ENCODE assay signal across 10 mouse cellular contexts in genomic region chr7:74457347-74457975, GRCm38 (mm10).
DNase-seq lines count a peak whose midpoint lies in the region; ATAC-seq and TF ChIP-seq lines count a peak whose summit lies in the region.
"Had no signal": no experiment of that assay in that cellular context is flagged by ENCODE, and none has a peak within 500 bp of the region (broad histone marks: within the 10 kb centered on the region; RNA-seq: fewer than 3 reads in every experiment).

No protein-coding gene starts in this region.

- no peak for ATAC-seq in forebrain, embryonic 15.5 days (replicated peaks)
- ATAC-seq: liver, postnatal 0 days had no signal

- H3K4me2 ChIP-seq in forebrain, embryonic 15.5 days (replicated peaks): no peak overlapping the region

- no peaks in the 10 kb centered on the region for H3K9me3 ChIP-seq in forebrain, embryonic 15.5 days

- DNase-seq in kidney, adult 2 months: peak; percentile 24
- DNase-seq in kidney, adult 8-10 months: no peak
- peak; percentile 69 for DNase-seq in cerebellum, adult 8-10 months
- peak; percentile 32 for DNase-seq in layer of hippocampus, adult 9-10 months (ENCODE audit: low spot score)
- peak; percentile 33 to 40 for DNase-seq in right cerebral cortex, postnatal 10 days (ENCODE audit: low spot score in 2 of 2)
- DNase-seq in kidney, postnatal 25 days: no peak
- no peak for DNase-seq in spleen, postnatal 4 days (ENCODE audit: low spot score in 2 of 2)
- DNase-seq: liver, postnatal 0 days had no signal

- no peak for TF ChIP-seq POLR2A in kidney, adult 2 months (IDR thresholded peaks at IDR 0.05; ENCODE audit: low read depth, low read length)

- TF ChIP-seq CTCF in kidney, adult 2 months (conservative IDR thresholded peaks at IDR 0.05; ENCODE audit: insufficient read depth, insufficient read length, low read depth, low read length): no peak

- no peak overlapping the region for H3K9ac ChIP-seq in forebrain, embryonic 15.5 days (replicated peaks)
- H3K9ac ChIP-seq: liver, postnatal 0 days had no signal

- no peaks in the 10 kb centered on the region for H3K27me3 ChIP-seq in kidney, adult 2 months (replicated peaks; ENCODE audit: control insufficient read depth, insufficient read depth, low read length)
- no peaks in the 10 kb centered on the region for H3K27me3 ChIP-seq in forebrain, embryonic 15.5 days

- no peak overlapping the region for H3K4me3 ChIP-seq in kidney, adult 2 months (ENCODE audit: insufficient read depth, low read depth, low read length)
- no peak overlapping the region for H3K4me3 ChIP-seq in forebrain, embryonic 15.5 days

- WGBS in kidney, adult 2 months: 76% methylated on average over 5 of the region's 5 CpGs
- WGBS in forebrain, embryonic 15.5 days: 78% methylated on average over 5 of the region's 5 CpGs

- H3K36me3 ChIP-seq in kidney, adult 2 months (ENCODE audit: control insufficient read depth, insufficient read depth, low read length): no peaks in the 10 kb centered on the region
- H3K36me3 ChIP-seq in forebrain, embryonic 15.5 days: no peaks in the 10 kb centered on the region
- H3K36me3 ChIP-seq: G1E had no signal

- peak overlapping the region; percentile 0; the same call in 1 of the 2 replicates for H3K27ac ChIP-seq in kidney, adult 2 months (ENCODE audit: insufficient read depth, low read depth, low read length)
- H3K27ac ChIP-seq in forebrain, embryonic 15.5 days (replicated peaks): no peak overlapping the region

- peaks cover 14% of the 10 kb centered on the region for H3K4me1 ChIP-seq in kidney, adult 2 months (ENCODE audit: control insufficient read depth, insufficient read depth, low read length)
- H3K4me1 ChIP-seq in forebrain, embryonic 15.5 days: no peaks in the 10 kb centered on the region

Comparison
In these comparisons a context has a peak if more than half of its experiments do, and no peak if none do; other contexts are left out.
1. DNase-seq: peak in kidney, adult 2 months (single experiment), cerebellum, adult 8-10 months (single experiment), layer of hippocampus, adult 9-10 months (single experiment) and right cerebral cortex, postnatal 10 days (2 of 2); none in kidney, adult 8-10 months (0 of 2), kidney, postnatal 25 days (0 of 2) and spleen, postnatal 4 days (0 of 2).